Mouse (Mus musculus) midbrain, postnatal 0 days (tissue): ENCODE measurements around the gene Tle6. TPM values are rescaled to one million over a fixed set of nuclear protein-coding genes. Genes with fewer than 3 reads are reported as not detected.

ENCODE experiments used
- ATAC-seq: fragments of 200-750 bp; cut with Nextera tagmentation; 2 replicates; pipeline ENCODE4 v1.8.0; 2017; ENCODE audit warnings: moderate number of reproducible peaks, mild to moderate bottlenecking, moderate TSS enrichment, moderate library complexity; ENCODE audit not compliant: low FRiP score
- DNase-seq: peaks from one replicate; pipeline ENCODE4 v3.0.0-alpha.2; 2015; ENCODE audit warnings: low spot score
- H3K27ac ChIP-seq: fragments of 300-500 bp; sonication (generic); 2 replicates; pipeline ENCODE4 v1.5.1; 2014; ENCODE audit warnings: low read depth, mild to moderate bottlenecking, low read length, mixed read lengths
- H3K27me3 ChIP-seq: fragments of 300-500 bp; sonication (generic); 2 replicates; pipeline ENCODE4 v1.6.1; 2014; ENCODE audit warnings: low read length, control low read depth, mixed read lengths; ENCODE audit not compliant: insufficient read depth
- H3K36me3 ChIP-seq: fragments of 300-500 bp; sonication (generic); 2 replicates; pipeline ENCODE4 v1.6.1; 2014; ENCODE audit warnings: low read length, control low read depth, mixed read lengths; ENCODE audit not compliant: insufficient read depth
- H3K4me1 ChIP-seq: fragments of 300-500 bp; sonication (generic); 2 replicates; pipeline ENCODE4 v1.6.1; 2014; ENCODE audit warnings: mild to moderate bottlenecking, control low read depth, antibody characterized with exemption, low read length, mixed read lengths; ENCODE audit not compliant: insufficient read depth
- H3K4me2 ChIP-seq: fragments of 300-500 bp; sonication (generic); 2 replicates; pipeline ENCODE4 v1.6.1; 2014; ENCODE audit warnings: low read depth, mild to moderate bottlenecking, low read length, mixed read lengths; ENCODE audit not compliant: poor library complexity, severe bottlenecking
- H3K4me3 ChIP-seq: fragments of 300-500 bp; sonication (generic); 2 replicates; pipeline ENCODE4 v1.5.1; 2014; ENCODE audit warnings: low read depth, mild to moderate bottlenecking, low read length, moderate library complexity
- H3K9ac ChIP-seq: fragments of 300-500 bp; sonication (generic); replicated peaks from 2 replicates; pipeline ENCODE4 v1.6.1; 2014; ENCODE audit warnings: mild to moderate bottlenecking, low read length, moderate library complexity, mixed read lengths; ENCODE audit not compliant: poor library complexity, severe bottlenecking
- H3K9me3 ChIP-seq: fragments of 300-500 bp; sonication (generic); 2 replicates; pipeline ENCODE4 v1.6.1; 2016; ENCODE audit warnings: low read length, control low read depth
- CTCF ChIP-seq: IDR thresholded peaks from 2 replicates; pipeline ENCODE4 v1.5.1; 2016; ENCODE audit warnings: antibody characterized with exemption, mild to moderate bottlenecking
- whole genome bisulfite sequencing: fragments of 180-500 bp; shearing (Covaris S2); extraction: QIAGEN DNeasy Blood & Tissue Kit; methylation state at CpG from one replicate; pipeline ENCODE4 v1.1.7; 2014; 5-methylcytosine and 5-hydroxymethylcytosine counted together
- polyA plus RNA-seq: library from polyadenylated mRNA; unstranded; fragments of >200 nt; fragmentation: Nextera tagmentation; extraction: Ambion mirVana; gene quantifications from 2 replicates; pipeline ENCODE4 v1.2.1, GENCODE M21; 2015
- total RNA-seq: library from RNA; depleted of rRNA; stranded (reverse); fragments of >200 nt; gene quantifications from 2 replicates; pipeline ENCODE4 v1.2.3, GENCODE M21; 2014

Gene Tle6
- total and polyA plus RNA-seq, 2 experiments from 2014 or later = 7.5 to 13.3 TPM

- ATAC-seq = no peak
- 66% methylated on average over 25 of the region's 25 CpGs for WGBS
- DNase-seq = no peak
- Histone ChIP-seq H3K4me2 (no peak overlapping the region), H3K27me3 (peaks cover 15% of the 10 kb centered on the region), H3K27ac (no peak overlapping the region), H3K36me3 (no peaks in the 10 kb centered on the region), H3K9me3 (no peaks in the 10 kb centered on the region), H3K4me1 (0 out of 2 replicates have a peak, but pooled peaks cover 4% of the 10 kb centered on the region), H3K4me3 (no peak overlapping the region), H3K9ac (no peak overlapping the region)
- peak; percentile 50 for TF ChIP-seq CTCF
These were observed 20.3 kb downstream of the Tle6 start for GRCm38 (mm10) chr10:81580441-81581070.

GRCm38 (mm10) chr10:81579967-81580366 is 20.9 kb downstream of the Tle6 start:
- WGBS = 71% methylated on average over 4 of the region's 4 CpGs
- Histone ChIP-seq H3K4me1 (0 out of 2 replicates have a peak, but pooled peaks cover 4% of the 10 kb centered on the region), H3K9me3 (no peaks in the 10 kb centered on the region), H3K27me3 (peaks cover 15% of the 10 kb centered on the region), H3K36me3 (no peaks in the 10 kb centered on the region), H3K4me2 (no peak overlapping the region), H3K9ac (no peak overlapping the region), H3K27ac (no peak overlapping the region), H3K4me3 (no peak overlapping the region)
- ATAC-seq (no peak), DNase-seq (no peak)
- no peak for TF ChIP-seq CTCF

DNA sequence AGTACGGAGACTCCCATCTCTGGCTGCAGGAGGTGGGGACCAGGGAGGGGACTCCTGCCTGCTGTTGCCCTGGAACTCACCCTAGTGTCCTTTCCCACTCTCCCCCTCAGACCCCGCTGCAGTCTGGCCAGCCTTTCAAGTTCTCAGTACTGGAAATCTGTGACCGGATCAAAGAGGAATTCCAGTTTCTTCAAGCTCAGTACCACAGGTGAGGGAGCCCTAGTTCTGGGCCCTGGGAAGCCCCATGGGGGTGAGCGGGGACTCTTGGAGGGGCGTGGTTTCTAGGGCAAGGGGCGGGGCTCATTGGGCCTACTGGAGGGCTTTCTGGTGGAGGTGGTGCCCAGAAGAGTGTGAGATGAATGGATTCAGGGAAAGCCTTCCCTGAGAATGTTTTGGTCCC is 25.2 kb downstream of the Tle6 start:
- H3K9me3 ChIP-seq = no peaks in the 10 kb centered on the region
- peaks cover 9% of the 10 kb centered on the region for H3K4me1 ChIP-seq
- H3K4me3 ChIP-seq = peak overlapping the region; percentile 66
- no peak for TF ChIP-seq CTCF
- peaks cover 15% of the 10 kb centered on the region for H3K27me3 ChIP-seq
- DNase-seq (no peak), ATAC-seq (no peak)
- peak overlapping the region; percentile 82 for H3K4me2 ChIP-seq
- H3K27ac ChIP-seq = no peak overlapping the region
- peak overlapping the region; percentile 58 for H3K9ac ChIP-seq
- 2% methylated on average over 6 of the region's 6 CpGs for WGBS
- no peaks in the 10 kb centered on the region for H3K36me3 ChIP-seq

GRCm38 (mm10) chr10:81575208-81575631 is 25.7 kb downstream of the Tle6 start:
- 0% methylated on average over 25 of the region's 30 CpGs for WGBS
- Histone ChIP-seq H3K36me3 (no peaks in the 10 kb centered on the region), H3K27me3 (peaks cover 15% of the 10 kb centered on the region), H3K9ac (peak overlapping the region; percentile 58), H3K4me3 (peak overlapping the region; percentile 66), H3K27ac (no peak overlapping the region), H3K4me1 (peaks cover 9% of the 10 kb centered on the region), H3K4me2 (peak overlapping the region; percentile 82), H3K9me3 (no peaks in the 10 kb centered on the region)
- ATAC-seq (no peak), DNase-seq (no peak)
- TF ChIP-seq CTCF = no peak

- H3K4me3 ChIP-seq = peak within 1 kb of the TSS; percentile 66
- WGBS = 24% methylated on average over 10 of the region's 10 CpGs
- H3K4me2 ChIP-seq = peak within 1 kb of the TSS; percentile 82
- H3K27ac ChIP-seq = no peak within 1 kb of the TSS
- peaks cover 9% of the 10 kb centered on the region for H3K4me1 ChIP-seq
- H3K36me3 ChIP-seq = no peaks in the 10 kb centered on the region
- no peak for ATAC-seq
- peaks cover 15% of the 10 kb centered on the region for H3K27me3 ChIP-seq
- H3K9ac ChIP-seq = peak within 1 kb of the TSS; percentile 58
- DNase-seq = no peak
- peak; percentile 28; the same call in 1 of the 2 replicates for TF ChIP-seq CTCF
- no peaks in the 10 kb centered on the region for H3K9me3 ChIP-seq
These were observed 26.5 kb downstream of the Tle6 start, which contains the start of gene Tle2 for GRCm38 (mm10) chr10:81574081-81575056. Gene Tle2, plus strand, starts transcription at chr10:81574561.

- ATAC-seq (no peak), DNase-seq (no peak)
- TF ChIP-seq CTCF = no peak
- Histone ChIP-seq H3K9ac (no peak overlapping the region), H3K4me2 (no peak overlapping the region), H3K9me3 (no peaks in the 10 kb centered on the region), H3K27me3 (peaks cover 15% of the 10 kb centered on the region), H3K36me3 (no peaks in the 10 kb centered on the region), H3K4me1 (peaks cover 9% of the 10 kb centered on the region), H3K4me3 (no peak overlapping the region), H3K27ac (no peak overlapping the region)
- WGBS = 19% methylated on average over 9 of the region's 9 CpGs
These were observed 27.9 kb downstream of the Tle6 start for GRCm38 (mm10) chr10:81572975-81573374.
